ENCODE assay signal across 9 mouse cellular contexts in genomic region chr7:100227896-100228525, GRCm38 (mm10). TPM values are rescaled to one million over a fixed set of nuclear protein-coding genes. Genes with fewer than 3 reads are reported as not detected.
DNase-seq lines count a peak whose midpoint lies in the region; ATAC-seq and TF ChIP-seq lines count a peak whose summit lies in the region.
"Had no signal": no experiment of that assay in that cellular context is flagged by ENCODE, and none has a peak within 500 bp of the region (broad histone marks: within the 10 kb centered on the region; RNA-seq: fewer than 3 reads in every experiment).

No protein-coding gene starts in this region.

- peak; percentile 47 to 58 for DNase-seq in cerebellum, adult 18-20 months
- DNase-seq in cerebellum, adult 11-12 months, result no peak
- peak; percentile 5 for DNase-seq in ovary, postnatal 10 days (ENCODE audit: low spot score)
- no peak for DNase-seq in ovary, adult 18-20 months (ENCODE audit: low spot score)
- DNase-seq in embryonic facial prominence, embryonic 11.5 days (ENCODE audit: low spot score), result peak; percentile 19
- DNase-seq in hindbrain, postnatal 0 days (ENCODE audit: low spot score), result peak; percentile 35
- peak; percentile 19 for DNase-seq in lung, postnatal 14 days

- WGBS in embryonic facial prominence, embryonic 11.5 days, result under 1% methylated on average over 23 of the region's 23 CpGs
- WGBS in hindbrain, postnatal 0 days, result under 1% methylated on average over 23 of the region's 23 CpGs
- WGBS in small intestine, adult 2 months, result 1% methylated on average over 23 of the region's 23 CpGs

- H3K4me1 ChIP-seq in embryonic facial prominence, embryonic 11.5 days (ENCODE audit: control insufficient read depth, insufficient read depth, low read length), result no peaks in the 10 kb centered on the region
- no peaks in the 10 kb centered on the region for H3K4me1 ChIP-seq in hindbrain, postnatal 0 days (ENCODE audit: insufficient read depth, low read length)
- H3K4me1 ChIP-seq in small intestine, adult 2 months (ENCODE audit: control insufficient read depth, insufficient read depth, insufficient read length, low read length), result 0 out of 2 replicates have a peak, but pooled peaks cover 2% of the 10 kb centered on the region

- H3K9ac ChIP-seq in embryonic facial prominence, embryonic 11.5 days (replicated peaks; ENCODE audit: low read length), result peak overlapping the region; percentile 82
- peak overlapping the region; percentile 87 for H3K9ac ChIP-seq in hindbrain, postnatal 0 days (replicated peaks; ENCODE audit: low read length)

- no peaks in the 10 kb centered on the region for H3K9me3 ChIP-seq in embryonic facial prominence, embryonic 11.5 days (replicated peaks; ENCODE audit: control insufficient read depth, low read length)
- H3K9me3 ChIP-seq in hindbrain, postnatal 0 days (ENCODE audit: low read length), result no peaks in the 10 kb centered on the region

- no peak for TF ChIP-seq POLR2A in small intestine, adult 2 months (IDR thresholded peaks at IDR 0.05; ENCODE audit: low read depth, low read length)

- ATAC-seq in embryonic facial prominence, embryonic 11.5 days (replicated peaks; ENCODE audit: insufficient number of reproducible peaks, low FRiP score, low TSS enrichment, low read depth), result peak; percentile 78
- ATAC-seq in hindbrain, postnatal 0 days, result peak; percentile 57

- peak overlapping the region; percentile 95 for H3K4me2 ChIP-seq in embryonic facial prominence, embryonic 11.5 days (ENCODE audit: low read depth, low read length)
- peak overlapping the region; percentile 90 for H3K4me2 ChIP-seq in hindbrain, postnatal 0 days (ENCODE audit: low read depth, low read length)

- H3K27ac ChIP-seq in embryonic facial prominence, embryonic 11.5 days (replicated peaks; ENCODE audit: low read depth, low read length), result peak overlapping the region; percentile 71
- H3K27ac ChIP-seq in hindbrain, postnatal 0 days, result peak overlapping the region; percentile 90
- H3K27ac ChIP-seq in small intestine, adult 2 months (ENCODE audit: insufficient read depth, low read depth, low read length), result peak overlapping the region; percentile 52

- TF ChIP-seq CTCF in hindbrain, postnatal 0 days (IDR thresholded peaks at IDR 0.05; ENCODE audit: low read depth), result no peak; the same call in 1 of the 2 replicates
- TF ChIP-seq CTCF in small intestine, adult 2 months (IDR thresholded peaks at IDR 0.05; ENCODE audit: extremely low read depth, insufficient read length, insufficient replicate concordance, low read depth, low read length), result no peak

- H3K36me3 ChIP-seq in embryonic facial prominence, embryonic 11.5 days (replicated peaks; ENCODE audit: control insufficient read depth, insufficient read depth, low read depth, low read length), result no peaks in the 10 kb centered on the region
- H3K36me3 ChIP-seq in hindbrain, postnatal 0 days (ENCODE audit: insufficient read depth, low read length), result no peaks in the 10 kb centered on the region
- H3K36me3 ChIP-seq in small intestine, adult 2 months (ENCODE audit: control insufficient read depth, insufficient read depth, low read length), result no peaks in the 10 kb centered on the region

- peak overlapping the region; percentile 85 for H3K4me3 ChIP-seq in embryonic facial prominence, embryonic 11.5 days (ENCODE audit: low read depth, low read length)
- peak overlapping the region; percentile 88 for H3K4me3 ChIP-seq in hindbrain, postnatal 0 days (ENCODE audit: low read length)
- H3K4me3 ChIP-seq in small intestine, adult 2 months (ENCODE audit: low read depth, low read length), result peak overlapping the region; percentile 74

- no peaks in the 10 kb centered on the region for H3K27me3 ChIP-seq in embryonic facial prominence, embryonic 11.5 days (ENCODE audit: control insufficient read depth, insufficient read depth, low read length)
- H3K27me3 ChIP-seq in hindbrain, postnatal 0 days (ENCODE audit: insufficient read depth, low read length), result no peaks in the 10 kb centered on the region
- no peaks in the 10 kb centered on the region for H3K27me3 ChIP-seq in small intestine, adult 2 months (ENCODE audit: control insufficient read depth, insufficient read depth, low read length)

RNA-seq across cellular contexts. Expression of gene Pgm2l1, which starts 0.8 kb away (rescaled TPM):
- polyA plus RNA-seq in embryonic facial prominence, embryonic 11.5 days (2014; fragmentation: Nextera tagmentation; extraction: Ambion mirVana), result 6.2 and 6.7 TPM in 2 replicates
- 123 and 127 TPM in 2 replicates for total RNA-seq in hindbrain, postnatal 0 days (2014; rRNA removed)
- polyA plus RNA-seq in hindbrain, postnatal 0 days (2015; fragmentation: Nextera tagmentation; extraction: Ambion mirVana), result 34.4 and 34.8 TPM in 2 replicates
- polyA plus RNA-seq in small intestine, adult 2 months (2012; rRNA removed), result 1.3 and 1.5 TPM in 2 replicates

RNA-seq across cellular contexts. Expression of gene Kcne3, which starts 51.7 kb away (rescaled TPM):
- 13.7 and 16.9 TPM in 2 replicates for polyA plus RNA-seq in embryonic facial prominence, embryonic 11.5 days (2014; fragmentation: Nextera tagmentation; extraction: Ambion mirVana)
- total RNA-seq in hindbrain, postnatal 0 days (2014; rRNA removed), result 0.47 TPM in 1 of 2 replicates, not detected in the other
- 0.25 and 0.33 TPM in 2 replicates for polyA plus RNA-seq in hindbrain, postnatal 0 days (2015; fragmentation: Nextera tagmentation; extraction: Ambion mirVana)
- 94.9 and 97.8 TPM in 2 replicates for polyA plus RNA-seq in small intestine, adult 2 months (2012; rRNA removed)
- total RNA-seq: left cerebral cortex, postnatal 14 days had no signal

RNA-seq across cellular contexts. Expression of gene P4ha3, which starts 57.3 kb away (rescaled TPM):
- 10.2 and 11.4 TPM in 2 replicates for polyA plus RNA-seq in embryonic facial prominence, embryonic 11.5 days (2014; fragmentation: Nextera tagmentation; extraction: Ambion mirVana)
- 9.3 and 15.2 TPM in 2 replicates for total RNA-seq in hindbrain, postnatal 0 days (2014; rRNA removed)
- 2.5 and 2.9 TPM in 2 replicates for polyA plus RNA-seq in hindbrain, postnatal 0 days (2015; fragmentation: Nextera tagmentation; extraction: Ambion mirVana)
- 0.41 and 0.47 TPM in 2 replicates for polyA plus RNA-seq in small intestine, adult 2 months (2012; rRNA removed)

Comparison
In these comparisons a context has a peak if more than half of its experiments do, and no peak if none do; other contexts are left out.
1. DNase-seq: peak in cerebellum, adult 18-20 months (2 of 2), ovary, postnatal 10 days (single experiment), embryonic facial prominence, embryonic 11.5 days (single experiment), hindbrain, postnatal 0 days (single experiment) and lung, postnatal 14 days (single experiment); none in cerebellum, adult 11-12 months (single experiment) and ovary, adult 18-20 months (single experiment).
2. RNA of gene Kcne3, which starts 51.7 kb away (polyA plus RNA-seq): 94.9 to 97.8 TPM in small intestine, adult 2 months and 13.7 to 16.9 TPM in embryonic facial prominence, embryonic 11.5 days; 0.25 to 0.33 TPM in hindbrain, postnatal 0 days; every median in the first group is over 10 times any median in the second.
3. Peak in every context shown above with its lines, with median percentiles within 50 percentile points of each other: H3K27ac ChIP-seq and H3K4me3 ChIP-seq.